Mouse (Mus musculus) thymus, postnatal 0 days (tissue): ENCODE results near the gene Prdm5. TPM values are rescaled to one million over a fixed set of nuclear protein-coding genes. Genes with fewer than 3 reads are reported as not detected.

Experiments used
- DNase-seq: peaks from one replicate; pipeline ENCODE4 v3.0.0-alpha.2; 2015; ENCODE audit warnings: low spot score
- polyA plus RNA-seq: library from polyadenylated mRNA; unstranded; fragments of >200 nt; fragmentation: Nextera tagmentation; extraction: Ambion mirVana; gene quantifications from 2 replicates; pipeline ENCODE4 v1.2.1, GENCODE M21; 2015

Gene Prdm5
- polyA plus RNA-seq = 3.5 and 3.7 TPM in 2 replicates

- peak; percentile 16 for DNase-seq
Observed at GRCm38 (mm10) chr6:65778861-65779688, at the start of gene Prdm5. Gene Prdm5 (plus strand): TSS chr6:65778988.

- DNase-seq = no peak
Observed at GRCm38 (mm10) chr6:65739442-65739841, 39.3 kb upstream of the Prdm5 start.

GRCm38 (mm10) chr6:65743144-65743870, 35.5 kb upstream of the Prdm5 start:
- no peak for DNase-seq

GRCm38 (mm10) chr6:65743871-65744202, 35.0 kb upstream of the Prdm5 start:
- no peak for DNase-seq

- DNase-seq = no peak
Observed at GRCm38 (mm10) chr6:65758214-65758613, 20.6 kb upstream of the Prdm5 start.

GRCm38 (mm10) chr6:65759174-65759573, 19.6 kb upstream of the Prdm5 start:
- DNase-seq = no peak

GRCm38 (mm10) chr6:65760073-65760472, 18.7 kb upstream of the Prdm5 start:
- DNase-seq = no peak

- no peak for DNase-seq
Observed at GRCm38 (mm10) chr6:65764459-65764858, 14.3 kb upstream of the Prdm5 start.

- DNase-seq = peak; percentile 5
Observed at GRCm38 (mm10) chr6:65765057-65765456, 13.7 kb upstream of the Prdm5 start.

- DNase-seq = no peak
Observed at GRCm38 (mm10) chr6:65765752-65766397, 12.9 kb upstream of the Prdm5 start.

- no peak for DNase-seq
Observed at GRCm38 (mm10) chr6:65767911-65768310, 10.9 kb upstream of the Prdm5 start.

- DNase-seq = no peak
Observed at GRCm38 (mm10) chr6:65773566-65773965, 5.2 kb upstream of the Prdm5 start.

GRCm38 (mm10) chr6:65779689-65780233, 973 bp downstream of the Prdm5 start:
- DNase-seq = no peak

- DNase-seq = no peak
Observed at GRCm38 (mm10) chr6:65781441-65781840, 2.7 kb downstream of the Prdm5 start.

- no peak for DNase-seq
Observed at GRCm38 (mm10) chr6:65783670-65784069, 4.9 kb downstream of the Prdm5 start.

GRCm38 (mm10) chr6:65792923-65793322, 14.1 kb downstream of the Prdm5 start:
- no peak for DNase-seq

GRCm38 (mm10) chr6:65796552-65796951, 17.8 kb downstream of the Prdm5 start:
- DNase-seq = no peak

- no peak for DNase-seq
Observed at GRCm38 (mm10) chr6:65797276-65797675, 18.5 kb downstream of the Prdm5 start.

GRCm38 (mm10) chr6:65798390-65798789, 19.6 kb downstream of the Prdm5 start:
- no peak for DNase-seq

- DNase-seq = no peak
Observed at GRCm38 (mm10) chr6:65811685-65812084, 32.9 kb downstream of the Prdm5 start.

GRCm38 (mm10) chr6:65818039-65818747, 39.4 kb downstream of the Prdm5 start:
- DNase-seq = peak; percentile 26
